Mouse (Mus musculus): ENCODE data around the gene Gm49358.
A peak's percentile ranks its signal among the peaks of the same experiment; 100 is the strongest.

Gene Gm49358

DNA sequence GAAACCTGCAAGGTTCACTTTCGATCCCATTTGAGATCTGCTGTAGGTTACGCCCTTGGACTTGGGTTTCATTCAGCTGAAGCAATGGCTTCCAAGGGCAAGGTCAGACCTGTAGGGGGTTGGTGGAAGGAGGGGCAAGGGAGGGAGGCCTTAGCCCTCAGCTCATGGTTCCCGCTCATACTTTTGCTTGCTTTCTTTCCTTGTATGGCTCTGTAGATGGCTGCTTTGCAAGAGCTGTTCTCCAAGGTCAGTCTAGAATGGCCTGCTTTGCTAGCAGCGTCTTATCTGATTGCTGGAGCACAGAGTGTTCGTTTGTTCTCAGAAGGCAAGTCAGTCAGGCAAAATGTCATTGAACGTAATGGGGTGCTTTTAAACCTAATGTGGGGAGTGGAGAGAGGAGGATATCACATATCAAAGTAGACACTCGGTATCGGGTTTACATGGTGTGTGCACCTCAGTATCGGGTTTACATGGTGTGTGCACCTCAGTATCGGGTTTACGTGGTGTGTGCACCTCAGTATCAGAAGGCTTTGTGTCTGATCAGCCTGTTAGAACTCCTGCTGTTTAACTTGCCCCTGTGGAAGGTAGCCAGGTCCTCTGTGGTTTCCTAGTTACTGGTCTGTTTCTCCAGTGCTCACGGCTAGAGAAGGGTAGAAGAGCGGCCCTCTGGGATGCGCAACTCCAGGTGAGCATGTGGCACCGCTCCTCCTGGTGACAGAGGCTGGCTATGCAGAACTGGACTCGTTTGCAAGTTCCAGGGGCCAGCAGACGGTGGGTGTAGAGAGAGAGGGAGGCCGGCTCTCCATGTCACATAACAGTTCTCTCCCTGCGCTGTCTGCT is 50.7 kb downstream of the Gm49358 start:
- DNase-seq = no peak

- DNase-seq = no peak
These were observed 51.4 kb downstream of the Gm49358 start for GRCm38 (mm10) chr10:86815133-86815532.

GRCm38 (mm10) chr10:86819649-86820165 is 55.9 kb downstream of the Gm49358 start:
- peak; percentile 16 for DNase-seq

DNA sequence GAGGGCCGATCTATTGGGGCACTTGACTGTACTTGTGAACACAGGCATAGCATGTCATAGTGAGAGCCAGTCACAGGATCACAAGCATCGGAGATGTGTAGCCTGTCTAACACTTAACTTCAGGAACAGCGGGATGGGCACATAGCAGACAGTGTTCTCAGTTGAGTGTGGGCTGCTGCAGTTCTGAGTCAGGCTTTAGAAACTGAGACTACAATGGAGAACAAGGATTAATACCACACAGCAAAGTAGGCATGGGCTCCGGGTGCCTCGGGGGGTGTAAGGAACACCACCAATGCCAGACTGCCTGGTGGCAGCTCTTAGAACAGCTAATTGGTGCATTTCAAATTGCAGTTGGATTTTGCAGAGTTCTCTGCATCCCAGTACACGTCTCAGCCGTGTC is 57.2 kb downstream of the Gm49358 start:
- DNase-seq = no peak

DNA sequence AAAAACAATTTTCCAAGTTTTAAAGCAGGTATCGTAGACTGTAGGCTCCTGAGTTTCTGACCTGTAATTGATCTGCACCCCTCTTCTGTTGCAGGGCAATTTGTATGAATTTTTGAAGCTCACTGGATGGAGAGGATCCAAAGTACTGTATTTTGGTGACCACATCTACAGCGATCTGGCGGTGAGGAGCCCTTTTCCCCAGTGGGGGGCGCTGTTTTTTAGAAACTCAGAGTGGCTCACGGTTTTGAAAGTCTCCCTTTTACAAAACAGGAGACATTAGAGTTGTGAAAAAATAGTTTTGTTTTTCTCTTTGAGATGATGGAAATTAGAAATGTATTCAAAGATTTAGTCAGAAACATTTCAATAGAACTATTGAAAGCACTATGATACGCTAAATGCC is 60.3 kb downstream of the Gm49358 start:
- peak; percentile 22 for DNase-seq

- DNase-seq = no peak
These were observed 61.1 kb downstream of the Gm49358 start for GRCm38 (mm10) chr10:86824871-86825270.

DNA sequence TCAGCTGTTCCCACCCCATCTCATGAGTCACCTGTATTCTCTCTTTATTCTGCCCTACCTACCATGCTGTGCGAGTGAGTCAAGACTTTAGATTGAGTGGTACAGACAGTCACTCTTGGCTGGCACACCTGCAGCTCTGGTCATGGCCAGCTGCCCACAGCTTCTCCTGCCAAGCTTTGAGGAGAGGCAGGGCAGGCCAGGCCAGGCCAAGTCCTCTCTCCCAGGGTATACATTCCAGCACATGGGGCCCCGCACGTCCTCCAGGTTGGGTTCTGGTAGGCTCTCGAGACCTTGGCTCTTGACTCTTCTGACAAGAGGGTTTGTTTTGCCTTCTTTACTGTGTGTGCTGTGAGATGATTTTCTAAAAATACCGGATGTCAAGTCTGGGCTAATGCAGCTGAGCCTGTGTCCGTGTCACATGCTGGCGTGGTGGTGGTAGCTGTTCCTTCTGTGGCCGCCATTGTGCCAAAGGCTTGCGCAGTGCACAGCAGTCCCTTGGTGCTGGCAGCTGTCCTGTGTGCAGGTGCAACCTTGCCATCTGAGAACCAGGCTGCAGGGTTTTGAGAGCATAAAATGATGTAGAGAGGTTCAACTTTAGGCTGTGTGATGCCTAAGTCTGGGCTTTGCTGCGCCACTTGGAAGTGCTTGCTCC is 62.2 kb downstream of the Gm49358 start:
- DNase-seq = no peak

GRCm38 (mm10) chr10:86826929-86827328 is 63.2 kb downstream of the Gm49358 start:
- no peak for DNase-seq

GRCm38 (mm10) chr10:86828221-86829135 is 64.7 kb downstream of the Gm49358 start:
- DNase-seq = no peak

DNA sequence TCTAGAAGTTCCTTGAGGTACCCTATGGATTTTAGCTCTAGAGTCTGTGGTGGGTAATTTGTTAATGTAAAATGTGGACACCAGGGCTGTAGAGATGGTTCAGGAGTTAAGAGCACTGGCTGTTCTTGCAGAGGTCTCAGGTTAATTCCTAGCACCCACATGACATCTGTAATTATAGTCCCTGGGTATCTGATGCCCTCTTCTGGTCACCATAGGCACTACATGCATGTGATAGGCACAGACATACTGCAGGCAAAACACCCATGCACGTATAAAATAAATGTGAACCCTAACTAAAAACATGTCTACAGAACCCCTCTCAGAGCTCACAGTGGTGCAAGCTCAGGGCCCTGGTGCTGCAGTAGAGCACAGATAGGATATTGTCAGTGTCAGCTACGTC is 65.7 kb downstream of the Gm49358 start:
- no peak for DNase-seq

DNA sequence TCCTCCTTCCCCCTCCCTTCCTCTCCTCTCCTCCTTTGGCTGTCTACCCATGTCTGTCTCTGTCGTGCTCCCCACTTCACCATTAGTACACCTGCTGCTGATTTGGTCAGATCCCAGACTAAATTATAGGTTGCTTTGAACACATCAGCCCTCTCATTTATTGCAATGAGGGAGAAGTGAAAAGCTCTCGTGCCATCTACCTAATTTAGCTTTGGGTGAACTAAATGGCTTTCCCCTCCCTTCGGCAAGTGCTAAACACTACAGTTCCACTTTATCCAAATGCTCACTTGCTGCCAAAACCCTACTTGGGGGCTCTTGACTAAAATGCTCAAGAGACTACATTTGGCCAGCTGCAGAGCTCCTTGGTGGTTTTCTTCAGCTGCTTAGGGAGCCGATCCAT is 73.0 kb downstream of the Gm49358 start:
- no peak for DNase-seq

DNA sequence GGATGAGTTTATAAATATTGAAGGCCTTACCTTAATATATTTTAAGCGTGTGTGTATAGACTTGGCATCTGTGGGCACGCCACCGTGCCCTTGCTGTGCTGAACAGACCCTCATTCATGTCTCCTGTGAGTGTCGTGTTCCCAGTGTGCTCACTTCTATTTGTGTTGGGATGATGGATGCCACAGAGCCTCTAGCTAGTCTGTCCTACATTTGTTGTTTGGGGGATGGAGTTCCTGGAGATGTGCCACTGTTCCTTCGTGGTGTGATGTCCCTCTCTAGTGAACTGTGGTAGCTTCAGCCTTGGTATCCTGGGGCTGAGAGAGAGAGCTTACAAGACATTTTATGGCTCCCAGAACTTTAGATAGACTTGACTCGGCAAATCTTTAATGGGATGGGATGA is 75.1 kb downstream of the Gm49358 start:
- no peak for DNase-seq

GRCm38 (mm10) chr10:86842659-86843058 is 78.9 kb downstream of the Gm49358 start:
- no peak for DNase-seq

DNA sequence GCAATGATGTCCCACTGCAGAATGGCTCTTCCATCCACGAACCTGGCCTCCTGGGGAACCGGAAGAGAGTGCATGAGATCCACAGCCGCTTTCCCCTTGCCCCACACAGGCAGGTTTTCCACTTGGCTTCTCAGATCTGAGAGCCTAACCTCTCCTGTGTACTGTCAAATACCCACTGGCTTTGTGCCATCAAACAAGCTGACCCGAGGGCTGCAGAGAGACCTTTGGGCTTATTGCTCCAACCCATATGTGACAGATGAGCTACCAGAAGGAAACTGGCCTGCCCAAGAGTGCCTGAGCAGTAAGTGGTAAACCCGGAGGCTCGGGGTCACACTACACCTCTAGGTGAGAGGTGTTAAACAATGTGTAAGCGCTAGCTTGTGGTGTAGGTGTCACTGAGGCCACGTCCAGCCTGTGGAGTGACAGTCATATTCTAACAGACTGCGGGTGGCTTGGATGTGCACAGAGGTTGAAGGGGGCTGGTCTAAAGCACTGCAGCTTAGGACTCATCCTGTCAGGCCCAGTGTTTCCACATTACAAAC is 83.2 kb downstream of the Gm49358 start:
- no peak for DNase-seq

GRCm38 (mm10) chr10:86849087-86849486 is 85.3 kb downstream of the Gm49358 start:
- no peak for DNase-seq

DNA sequence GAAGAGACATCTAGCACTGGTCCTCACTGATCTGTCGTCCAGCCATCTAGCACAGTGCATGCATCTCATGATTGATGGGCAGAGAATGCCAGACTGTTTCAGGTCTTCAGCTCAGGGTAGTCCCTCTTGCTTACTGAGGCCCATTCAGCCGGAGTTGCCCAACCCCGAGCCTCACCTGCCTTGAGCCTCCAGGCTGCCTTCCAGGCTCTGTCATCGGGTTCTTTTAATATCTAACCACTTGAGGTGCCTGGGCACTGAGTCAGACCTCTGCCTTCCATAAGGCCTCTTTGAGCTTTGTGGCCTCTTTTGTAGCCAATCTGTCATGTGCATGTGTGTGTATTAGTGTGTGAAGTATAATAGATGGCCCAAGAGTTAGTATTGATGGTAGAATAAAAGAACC is 85.7 kb downstream of the Gm49358 start:
- no peak for DNase-seq

GRCm38 (mm10) chr10:86852160-86852559 is 88.4 kb downstream of the Gm49358 start:
- DNase-seq = no peak

DNA sequence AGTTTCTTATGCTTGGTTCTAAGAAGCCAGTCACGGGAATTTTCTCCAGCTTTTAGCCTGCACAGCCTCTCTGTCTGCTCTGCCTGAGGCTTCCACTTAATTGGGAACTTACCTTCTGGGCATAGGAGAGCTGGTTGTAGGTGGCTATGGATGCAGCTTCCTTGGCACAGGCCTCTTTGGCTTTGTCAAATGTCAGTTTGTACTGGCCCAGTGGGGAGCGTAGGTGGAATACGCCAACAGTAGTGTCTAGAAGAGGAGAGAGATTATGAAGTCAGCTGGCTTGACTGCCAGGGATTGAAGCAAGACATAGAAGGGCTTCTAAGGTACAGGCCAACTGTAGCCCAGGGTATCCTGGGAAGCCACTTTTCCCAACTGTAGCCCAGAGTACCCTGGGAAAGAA is 89.7 kb downstream of the Gm49358 start:
- DNase-seq = no peak

DNA sequence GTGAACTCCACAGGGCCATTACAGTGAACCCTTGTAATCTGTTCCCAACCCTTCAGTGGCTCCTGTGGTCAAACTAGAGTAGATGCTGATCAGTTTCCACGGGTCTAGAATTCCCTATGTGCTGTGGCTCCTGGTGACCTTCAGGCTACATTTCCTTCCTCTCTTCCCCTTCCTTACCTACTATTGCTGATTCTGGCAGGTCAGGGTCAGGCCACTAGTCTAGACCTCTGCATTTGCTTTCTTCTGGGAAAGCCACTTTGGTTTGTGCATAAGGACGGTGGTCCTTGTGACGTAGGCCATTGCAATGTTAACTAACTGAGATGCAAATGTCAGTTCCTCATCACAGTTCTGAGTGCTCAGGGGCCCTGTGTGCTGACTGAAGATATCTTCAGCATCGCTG is 96.6 kb downstream of the Gm49358 start:
- DNase-seq = no peak

GRCm38 (mm10) chr10:86862496-86862895 is 98.7 kb downstream of the Gm49358 start:
- DNase-seq = no peak

DNA sequence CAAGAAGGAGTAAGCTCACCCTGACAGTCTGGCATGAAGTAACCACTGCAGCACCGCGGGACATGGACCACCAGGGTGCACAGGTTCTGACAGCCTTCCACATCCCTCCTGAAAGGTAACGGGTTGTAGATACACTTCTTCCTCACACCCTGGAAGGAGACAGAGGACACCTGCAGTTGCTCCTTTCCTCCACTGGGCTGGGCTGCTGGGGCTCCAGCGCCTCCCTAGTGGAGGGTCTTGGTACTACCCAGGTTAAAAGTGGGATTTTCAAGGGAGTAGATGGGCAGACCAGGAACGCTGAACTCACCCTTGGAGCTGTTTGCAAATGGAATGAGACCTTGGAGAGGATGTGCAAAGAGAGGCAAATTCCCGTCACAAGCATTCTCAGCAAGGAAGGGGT is 99.7 kb downstream of the Gm49358 start:
- DNase-seq = no peak

GRCm38 (mm10) chr10:86872121-86872520 is 108.3 kb downstream of the Gm49358 start:
- DNase-seq = no peak

GRCm38 (mm10) chr10:86872591-86872990 is 108.8 kb downstream of the Gm49358 start:
- DNase-seq = no peak

Data from right cerebral cortex, postnatal 4 days (tissue).